Mouse (Mus musculus): Measurements from ENCODE around the gene Slc15a4.

DNA sequence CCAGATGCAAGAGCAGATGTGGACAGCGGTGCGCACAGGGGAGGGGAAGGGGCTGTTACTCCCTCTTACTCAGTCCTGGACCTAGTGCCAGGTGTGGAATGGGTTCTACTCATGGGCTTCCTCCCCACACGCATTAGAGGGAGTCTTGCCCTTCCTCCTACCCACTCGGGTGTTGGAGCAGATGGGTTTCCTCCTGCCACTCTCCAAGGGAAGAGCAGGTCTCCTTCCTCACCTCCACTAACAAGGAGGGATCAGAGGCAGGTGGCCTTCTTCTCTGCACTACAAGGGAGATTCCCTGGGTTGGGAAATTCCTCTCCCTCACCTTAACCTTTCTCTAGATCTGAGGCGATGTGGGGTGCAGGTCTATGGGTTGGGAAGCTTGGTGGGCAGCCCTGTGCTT lies 16.5 kb downstream of the Slc15a4 start:
- no peak for TF ChIP-seq EP300 (IDR thresholded peaks at IDR 0.05; ENCODE audit: low read depth)
- TF ChIP-seq CTCF (IDR thresholded peaks at IDR 0.05; ENCODE audit: low read depth), result no peak

All from liver, postnatal 0 days (tissue).